8 mouse cellular contexts compared by ENCODE assay signal in genomic region chr17:68273954-68274353, GRCm38 (mm10). TPM values are rescaled to one million over a fixed set of nuclear protein-coding genes. Genes with fewer than 3 reads are reported as not detected.
DNase-seq lines count a peak whose midpoint lies in the region; ATAC-seq and TF ChIP-seq lines count a peak whose summit lies in the region.
"Had no signal": no experiment of that assay in that cellular context is flagged by ENCODE, and none has a peak within 500 bp of the region (broad histone marks: within the 10 kb centered on the region; RNA-seq: fewer than 3 reads in every experiment).

No protein-coding gene starts in this region.

- no peaks in the 10 kb centered on the region for H3K36me3 ChIP-seq in kidney, postnatal 0 days (ENCODE audit: insufficient read depth, low read length)
- H3K36me3 ChIP-seq in forebrain, embryonic 11.5 days (ENCODE audit: control insufficient read depth, insufficient read depth, low read length) = no peaks in the 10 kb centered on the region
- no peaks in the 10 kb centered on the region for H3K36me3 ChIP-seq in limb, embryonic 10.5 days
- no peaks in the 10 kb centered on the region for H3K36me3 ChIP-seq in neural tube, embryonic 13.5 days

- H3K4me2 ChIP-seq in kidney, postnatal 0 days (ENCODE audit: low read length) = peak overlapping the region; percentile 95
- H3K4me2 ChIP-seq in forebrain, embryonic 11.5 days (ENCODE audit: low read depth, low read length, severe bottlenecking) = peak overlapping the region; percentile 96
- peak overlapping the region; percentile 96 for H3K4me2 ChIP-seq in neural tube, embryonic 13.5 days

- peak overlapping the region; percentile 39 for H3K4me3 ChIP-seq in kidney, postnatal 0 days (replicated peaks; ENCODE audit: low read depth, low read length)
- peak overlapping the region; percentile 50 for H3K4me3 ChIP-seq in forebrain, embryonic 11.5 days (ENCODE audit: low read depth, low read length)
- H3K4me3 ChIP-seq in limb, embryonic 10.5 days = peak overlapping the region; percentile 59
- H3K4me3 ChIP-seq in neural tube, embryonic 13.5 days = peak overlapping the region; percentile 59

- no peaks in the 10 kb centered on the region; the same call in 1 of the 2 replicates for H3K4me1 ChIP-seq in kidney, postnatal 0 days (replicated peaks; ENCODE audit: insufficient read depth, low read length)
- no peaks in the 10 kb centered on the region for H3K4me1 ChIP-seq in forebrain, embryonic 11.5 days (replicated peaks; ENCODE audit: control insufficient read depth, insufficient read depth, low read length)
- H3K4me1 ChIP-seq in limb, embryonic 10.5 days = peaks cover 11% of the 10 kb centered on the region
- H3K4me1 ChIP-seq in neural tube, embryonic 13.5 days (replicated peaks) = peaks cover 14% of the 10 kb centered on the region

- no peak for TF ChIP-seq CTCF in kidney, postnatal 0 days (IDR thresholded peaks at IDR 0.05; ENCODE audit: low read depth)

- peak; percentile 52 for ATAC-seq in kidney, postnatal 0 days (replicated peaks; ENCODE audit: low FRiP score, low read depth)
- ATAC-seq in forebrain, embryonic 11.5 days (replicated peaks; ENCODE audit: low FRiP score) = peak; percentile 70
- peak; percentile 74 for ATAC-seq in neural tube, embryonic 13.5 days (ENCODE audit: low read depth)
- no peak for ATAC-seq in monocyte, adult 5-6 weeks (replicated peaks; ENCODE audit: insufficient number of reproducible peaks, low FRiP score, low TSS enrichment, poor library complexity, severe bottlenecking)

- H3K9me3 ChIP-seq in kidney, postnatal 0 days (replicated peaks; ENCODE audit: low read length) = no peaks in the 10 kb centered on the region
- H3K9me3 ChIP-seq in forebrain, embryonic 11.5 days (ENCODE audit: control insufficient read depth, low read length) = no peaks in the 10 kb centered on the region
- H3K9me3 ChIP-seq in limb, embryonic 10.5 days (replicated peaks) = no peaks in the 10 kb centered on the region
- no peaks in the 10 kb centered on the region for H3K9me3 ChIP-seq in neural tube, embryonic 13.5 days

- WGBS in kidney, postnatal 0 days = 12% methylated on average over 14 of the region's 14 CpGs
- WGBS in forebrain, embryonic 11.5 days = 16% methylated on average over 14 of the region's 14 CpGs
- WGBS in limb, embryonic 10.5 days = 14% methylated on average over 14 of the region's 14 CpGs
- 24% methylated on average over 14 of the region's 14 CpGs for WGBS in neural tube, embryonic 13.5 days

- H3K9ac ChIP-seq in kidney, postnatal 0 days (ENCODE audit: low read depth, low read length) = peak overlapping the region; percentile 23; the same call in 1 of the 2 replicates
- peak overlapping the region; percentile 59 for H3K9ac ChIP-seq in forebrain, embryonic 11.5 days (ENCODE audit: low read length)
- peak overlapping the region; percentile 72 for H3K9ac ChIP-seq in neural tube, embryonic 13.5 days

- H3K27me3 ChIP-seq in kidney, postnatal 0 days (ENCODE audit: insufficient read depth, low read length) = no peaks in the 10 kb centered on the region
- peaks cover 4% of the 10 kb centered on the region; the same call in 1 of the 2 replicates for H3K27me3 ChIP-seq in forebrain, embryonic 11.5 days (ENCODE audit: control insufficient read depth, insufficient read depth, low read length)
- peaks cover 48% of the 10 kb centered on the region for H3K27me3 ChIP-seq in limb, embryonic 10.5 days (ENCODE audit: low read depth, poor library complexity, severe bottlenecking)
- peaks cover 6% of the 10 kb centered on the region; the same call in 1 of the 2 replicates for H3K27me3 ChIP-seq in neural tube, embryonic 13.5 days

- H3K27ac ChIP-seq in kidney, postnatal 0 days = no peak overlapping the region
- H3K27ac ChIP-seq in forebrain, embryonic 11.5 days (ENCODE audit: low read depth, low read length) = no peak overlapping the region
- peak overlapping the region; percentile 42; the same call in 1 of the 2 replicates for H3K27ac ChIP-seq in limb, embryonic 10.5 days
- H3K27ac ChIP-seq in neural tube, embryonic 13.5 days (replicated peaks) = no peak overlapping the region

- DNase-seq in kidney, postnatal 0 days (ENCODE audit: low spot score) = no peak
- DNase-seq in kidney, adult 11 months = no peak
- no peak for DNase-seq in forebrain, embryonic 11.5 days (ENCODE audit: low spot score)
- DNase-seq in limb, embryonic 10.5 days (ENCODE audit: low spot score) = peak; percentile 34
- no peak for DNase-seq in right cerebral cortex, postnatal 10 days (ENCODE audit: low spot score in 2 of 2)
- DNase-seq: lung, adult 2 months had no signal

RNA-seq across cellular contexts. Expression of gene L3mbtl4, which starts 0.4 kb away (rescaled TPM):
- polyA plus RNA-seq in kidney, postnatal 0 days (2015; fragmentation: Nextera tagmentation; extraction: Ambion mirVana) = 1.1 and 1.3 TPM in 2 replicates
- polyA plus RNA-seq in forebrain, embryonic 11.5 days (2014; fragmentation: Nextera tagmentation; extraction: Ambion mirVana) = not detected in 2 replicates
- polyA plus RNA-seq in limb, embryonic 10.5 days (2016; fragmentation: Nextera tagmentation; extraction: Ambion mirVana) = not detected in 2 replicates
- polyA plus RNA-seq in neural tube, embryonic 13.5 days (2015; fragmentation: Nextera tagmentation; extraction: Ambion mirVana) = 1.7 and 1.8 TPM in 2 replicates
- total RNA-seq in monocyte, adult 5-6 weeks (2017) = not detected in 3 replicates
- polyA plus RNA-seq: lung, adult 2 months had no signal
